Mouse (Mus musculus): ENCODE results near the gene Cotl1.

Cotl1 gene

DNA sequence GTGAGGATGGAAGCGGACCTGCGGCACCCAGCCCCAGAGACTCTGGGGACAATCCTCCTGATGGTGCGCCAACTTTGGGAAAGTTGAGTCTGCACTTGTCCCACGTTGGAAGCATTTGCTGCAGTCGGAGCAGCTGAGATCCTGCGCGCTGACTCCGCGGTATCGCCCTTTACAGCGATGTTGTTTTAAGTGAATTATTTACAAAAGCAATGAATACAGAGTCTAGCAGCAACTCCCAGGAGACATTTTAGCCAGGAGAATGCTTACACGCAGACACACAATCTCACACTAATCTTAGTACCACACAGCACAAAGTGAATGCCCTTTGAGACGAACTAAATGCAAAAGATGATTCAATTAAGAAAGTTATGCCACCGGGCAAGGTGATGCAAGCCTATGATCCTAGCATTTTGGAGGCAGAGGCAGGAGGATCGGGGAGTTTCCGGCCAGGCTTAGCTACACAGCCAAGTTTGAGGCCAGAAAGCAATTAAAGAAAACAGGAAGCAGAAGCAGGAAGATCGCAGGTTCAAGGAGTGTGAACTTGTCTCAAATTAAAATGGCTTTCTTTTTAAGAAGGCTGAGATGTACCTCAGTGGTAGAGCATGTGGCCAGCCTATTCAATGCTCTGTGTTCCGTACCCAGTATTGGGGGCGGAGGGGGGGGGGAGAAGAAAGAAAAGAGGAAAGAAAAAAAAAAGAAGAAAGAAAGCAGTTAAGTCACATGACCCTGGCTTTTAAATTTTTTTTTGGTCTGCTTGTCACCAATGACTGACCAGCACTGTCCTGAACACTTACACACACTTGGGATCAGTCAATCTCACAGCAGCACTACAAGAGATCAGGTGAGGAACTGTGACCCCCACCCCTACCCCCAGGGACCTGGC, 2.0 kb downstream of the Cotl1 start:
- DNase-seq (ENCODE audit: low read depth, low spot score) = no peak

DNA sequence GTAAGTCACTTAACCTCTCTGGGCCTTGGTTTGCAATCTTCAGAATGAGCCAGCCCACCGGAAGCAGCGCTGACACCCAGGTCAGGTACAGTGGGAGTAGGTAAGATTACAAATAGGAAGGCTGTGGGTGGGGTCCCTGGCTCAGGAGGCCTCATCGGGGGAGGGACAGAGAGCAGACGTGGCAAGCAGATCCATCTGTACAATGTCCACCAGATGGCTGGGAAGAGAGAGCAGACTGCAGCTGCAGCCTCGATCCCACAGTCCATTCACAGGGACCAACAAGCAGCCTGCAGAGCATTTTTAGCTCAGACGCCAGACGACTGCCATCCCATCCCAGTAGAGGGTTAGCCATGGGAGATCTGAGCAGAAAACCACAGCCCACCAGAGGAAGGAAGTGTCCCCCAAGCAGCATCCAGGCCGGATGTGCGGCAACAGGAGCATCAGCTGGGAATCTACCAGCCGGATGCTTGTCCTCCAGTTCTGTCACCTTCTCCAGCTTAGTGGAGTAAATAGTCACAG, 2.7 kb downstream of the Cotl1 start:
- no peak for DNase-seq (ENCODE audit: low read depth, low spot score)

DNA sequence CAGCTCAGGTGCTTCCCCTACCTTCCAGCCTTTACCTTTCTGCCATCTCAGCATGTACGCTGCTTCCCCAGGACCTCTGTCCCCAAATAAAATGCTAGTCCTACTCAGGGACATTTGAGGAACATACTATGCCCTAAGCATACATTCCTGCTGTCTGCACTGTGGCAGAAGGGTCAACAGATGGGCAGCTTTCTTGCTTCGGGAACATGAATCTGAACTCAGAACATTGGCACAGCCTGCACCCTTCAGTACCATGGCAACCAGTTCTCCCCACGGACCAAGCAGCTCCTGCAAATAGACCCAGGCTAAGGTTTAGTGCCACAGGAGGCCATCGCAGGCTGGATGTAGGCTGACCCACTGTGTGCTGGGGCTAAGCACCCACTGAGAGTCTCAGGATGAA, 3.5 kb downstream of the Cotl1 start:
- no peak for DNase-seq (ENCODE audit: low read depth, low spot score)

DNA sequence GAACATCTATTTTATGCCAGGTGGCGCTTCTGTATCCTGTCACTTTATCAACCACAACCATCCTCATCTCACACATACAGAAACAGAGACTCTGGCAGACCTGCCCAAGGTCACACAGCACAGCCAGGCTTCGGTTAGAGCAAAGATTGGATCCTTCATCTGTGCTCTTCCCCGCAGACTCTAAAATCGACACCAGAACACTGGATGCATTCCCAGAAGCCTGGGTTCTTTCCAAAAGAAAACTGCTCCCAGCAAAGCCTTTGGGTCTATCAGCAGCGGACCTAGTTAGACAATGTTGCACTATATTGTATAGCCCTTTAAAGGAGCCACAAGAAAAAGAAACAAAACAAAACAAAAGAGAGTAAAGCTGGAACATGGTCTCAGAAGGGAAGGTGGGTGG, 5.1 kb downstream of the Cotl1 start:
- DNase-seq (ENCODE audit: low read depth, low spot score) = no peak

DNA sequence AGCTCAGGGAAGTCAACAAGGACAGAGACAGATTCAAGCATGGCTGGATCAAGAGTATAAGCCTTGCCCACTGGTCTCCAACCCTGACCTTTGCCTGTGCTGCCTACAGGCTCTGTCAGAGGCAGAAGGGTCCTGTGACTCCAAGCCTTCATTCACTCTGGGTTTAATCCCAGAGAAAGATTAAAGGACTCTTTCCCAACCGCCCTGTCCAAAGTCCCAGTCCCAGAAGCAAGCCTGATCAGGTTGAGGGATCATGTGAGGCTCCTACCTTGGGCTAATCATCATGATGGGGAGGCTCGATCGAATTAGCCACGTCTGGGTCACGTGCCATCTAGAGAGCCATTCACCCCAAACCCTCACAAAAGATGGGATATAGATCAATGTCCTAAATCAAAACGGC, 5.7 kb downstream of the Cotl1 start:
- no peak for DNase-seq (ENCODE audit: low read depth, low spot score)

DNA sequence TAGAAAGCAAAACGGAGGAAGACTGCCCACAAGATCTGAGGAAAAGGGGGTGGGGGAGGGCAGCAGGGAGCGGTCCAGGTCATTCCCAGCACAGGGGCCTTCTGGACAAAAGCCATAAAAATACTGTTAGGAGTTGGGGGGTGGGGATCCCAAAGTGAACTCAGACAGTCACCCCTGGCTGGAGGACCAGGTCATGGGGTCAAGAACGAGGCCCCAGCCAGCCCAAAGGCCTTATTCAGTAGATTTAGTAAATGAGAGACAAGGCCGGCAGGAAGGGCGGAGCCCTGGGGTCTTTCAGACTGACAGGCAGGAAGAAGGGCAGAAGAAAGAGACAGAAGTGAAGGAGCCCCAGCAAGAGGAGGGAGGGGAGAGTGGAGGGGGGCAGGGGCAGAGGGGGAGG, 7.4 kb downstream of the Cotl1 start:
- DNase-seq (ENCODE audit: low read depth, low spot score) = no peak

DNA sequence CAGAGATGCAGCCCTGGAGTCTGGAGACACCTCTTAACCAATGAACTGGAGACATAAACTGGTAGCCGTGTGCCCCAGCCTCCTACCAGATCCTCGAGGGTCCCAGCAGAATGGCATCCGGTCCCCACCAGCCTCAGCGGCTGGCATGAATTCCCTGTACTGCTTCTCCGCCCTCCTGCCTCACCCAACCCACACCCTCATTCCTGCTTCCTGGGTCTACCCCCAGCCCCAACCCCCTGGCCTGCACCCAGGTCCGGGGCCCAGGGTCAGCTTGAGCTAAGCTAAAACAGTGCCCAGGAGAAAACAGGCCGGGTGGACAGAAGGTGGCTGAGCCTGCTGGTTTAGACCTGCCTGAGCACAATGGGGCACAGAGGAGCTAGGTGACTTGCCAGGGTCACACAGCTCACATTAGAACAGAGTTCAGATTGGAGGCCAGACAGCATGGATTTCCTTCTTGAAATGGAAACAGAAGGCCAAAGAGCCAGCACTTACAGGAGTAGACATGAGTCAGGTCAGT, 8.2 kb downstream of the Cotl1 start:
- no peak for DNase-seq (ENCODE audit: low read depth, low spot score)

DNA sequence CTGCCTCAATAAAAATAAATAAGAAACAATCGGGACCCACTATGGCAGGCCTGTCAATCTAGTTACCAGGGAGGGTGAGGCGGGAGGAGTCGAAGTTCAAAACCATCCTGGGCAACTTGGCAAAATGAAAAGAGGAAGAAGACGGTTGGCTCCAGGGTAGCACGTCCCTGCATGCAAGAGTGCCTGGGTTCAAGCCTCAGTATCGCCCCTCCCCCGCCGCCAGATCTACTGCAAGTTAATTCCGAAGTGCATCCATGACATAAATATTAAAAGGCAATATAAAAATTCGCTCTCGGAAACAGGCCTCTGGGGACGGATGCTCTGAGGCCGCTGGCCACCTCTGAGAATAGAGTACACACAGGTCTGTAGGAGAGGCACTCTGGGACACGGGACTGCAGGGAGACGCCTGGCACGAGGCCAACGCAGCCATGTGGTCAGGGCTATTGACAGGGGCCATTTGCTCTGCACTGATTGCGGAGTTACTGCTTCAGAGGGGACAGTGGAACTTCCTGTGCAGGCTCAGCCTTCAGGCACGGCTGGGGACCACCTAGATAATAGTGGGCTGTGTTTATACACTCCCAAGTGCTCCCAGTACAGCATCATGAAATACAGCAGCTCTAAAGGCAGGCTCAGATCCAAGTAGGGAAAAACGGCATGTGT, 8.9 kb downstream of the Cotl1 start:
- DNase-seq (ENCODE audit: low read depth, low spot score) = no peak

DNA sequence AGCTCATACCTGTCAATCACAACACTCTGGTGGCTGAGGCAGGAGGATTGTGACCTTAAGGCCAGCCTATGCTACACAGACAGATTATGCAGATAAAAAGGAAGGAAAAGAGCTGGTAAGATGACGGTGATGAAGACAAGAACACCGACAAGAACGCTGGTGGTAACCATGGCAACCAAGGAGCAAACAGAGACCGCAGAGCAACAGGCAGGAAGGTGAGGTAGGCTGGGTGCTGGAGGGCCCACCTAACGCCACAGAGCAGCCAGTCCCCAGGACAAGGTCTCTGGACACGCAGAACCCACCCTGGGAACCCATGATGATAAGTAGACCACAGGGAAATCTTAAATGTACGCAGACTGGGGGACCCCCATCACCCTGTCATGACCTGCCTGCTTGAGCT, 9.8 kb downstream of the Cotl1 start:
- DNase-seq (ENCODE audit: low read depth, low spot score) = no peak

DNA sequence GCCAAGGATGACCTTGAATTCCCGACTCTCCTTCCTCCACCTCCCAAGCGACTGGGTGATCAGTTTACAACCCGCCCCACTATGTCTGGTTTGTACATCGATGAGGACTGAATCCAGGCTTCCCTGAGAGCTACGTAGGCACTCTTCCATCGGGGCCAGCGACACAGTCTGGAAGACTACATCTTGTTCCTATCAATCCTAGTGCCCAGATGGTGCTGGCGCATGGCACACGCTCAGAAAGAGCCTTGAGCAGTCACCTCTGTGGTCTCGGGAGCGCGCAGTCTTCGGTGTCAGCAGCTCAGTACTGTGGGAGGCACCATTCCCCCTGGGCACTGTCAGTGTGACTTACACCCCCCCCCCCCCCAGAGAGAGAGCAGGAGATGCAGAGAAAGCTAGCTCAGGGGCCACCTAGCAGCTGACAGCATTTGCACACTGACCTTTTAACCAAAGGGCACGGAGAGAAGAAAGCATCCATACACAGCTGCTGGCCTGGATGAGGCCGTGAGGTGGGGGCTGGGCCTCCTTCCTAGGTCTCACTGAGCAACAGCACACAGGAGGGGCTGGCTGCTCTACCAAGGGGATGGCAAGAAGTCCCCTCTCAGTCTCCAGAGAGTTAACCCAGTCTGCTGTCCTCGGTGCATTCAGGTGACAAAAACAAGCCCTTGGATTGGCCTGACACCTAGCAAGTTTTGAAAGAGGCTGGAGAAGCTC, 10.3 kb downstream of the Cotl1 start:
- DNase-seq (ENCODE audit: low read depth, low spot score) = no peak

DNA sequence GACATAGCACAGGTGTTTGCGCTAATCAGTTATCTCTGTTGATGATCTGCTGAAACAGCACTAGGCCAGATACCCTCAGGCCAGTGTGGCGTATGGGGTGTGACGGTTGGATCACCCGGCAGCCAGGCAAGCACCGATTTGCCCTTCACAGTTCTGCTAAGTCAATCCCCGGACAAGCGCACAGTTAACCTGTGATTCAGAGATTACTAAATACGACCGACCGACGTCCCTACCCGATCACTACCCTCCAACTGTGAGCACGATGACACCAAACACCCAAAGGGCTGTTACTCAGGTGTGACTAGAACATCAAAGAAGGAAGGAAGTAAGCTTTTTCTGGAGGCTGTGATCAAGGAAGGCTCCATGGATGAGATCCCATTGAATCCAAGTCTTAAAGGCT, 10.9 kb downstream of the Cotl1 start:
- DNase-seq (ENCODE audit: low read depth, low spot score) = no peak

DNA sequence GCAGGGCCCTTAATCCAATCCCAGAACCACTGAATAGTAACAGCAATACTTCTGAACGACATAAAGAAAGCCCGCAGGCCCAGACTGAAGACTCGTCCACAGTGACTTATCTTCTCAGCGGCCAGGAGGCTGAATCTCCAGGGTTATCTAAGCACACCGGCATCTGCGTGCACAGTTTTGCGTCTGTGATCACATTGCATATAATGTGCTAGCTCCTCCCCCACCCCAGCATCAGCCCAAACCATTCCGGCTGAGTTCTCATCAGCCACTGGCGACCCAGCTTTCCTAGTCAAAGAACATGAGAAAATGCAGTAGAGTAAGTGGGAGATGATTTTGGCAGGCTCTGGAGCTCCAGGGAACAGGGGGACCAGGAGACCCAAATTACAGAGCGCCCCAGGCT, 11.3 kb downstream of the Cotl1 start:
- no peak for DNase-seq (ENCODE audit: low read depth, low spot score)

DNA sequence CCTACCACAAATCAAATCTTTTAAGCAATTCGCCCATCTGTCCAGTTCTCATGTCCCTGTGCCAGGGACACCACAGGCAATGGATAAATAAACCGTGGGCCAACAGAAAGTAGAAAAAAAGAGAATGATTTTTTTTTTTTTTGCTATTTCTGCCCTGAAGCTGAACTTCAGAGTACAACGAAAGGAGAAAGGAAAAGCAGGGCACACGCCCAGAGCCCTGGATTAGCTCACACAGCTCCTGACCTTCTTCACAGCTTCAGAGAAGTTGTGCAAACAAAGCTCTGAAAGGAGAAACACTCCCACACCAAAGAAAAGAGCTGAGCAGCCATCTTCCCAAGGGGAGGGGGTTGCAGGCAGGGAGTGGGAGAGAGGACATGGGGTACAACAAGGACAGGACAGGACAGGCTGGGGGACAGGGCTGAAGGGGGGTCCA, 12.6 kb downstream of the Cotl1 start:
- no peak for DNase-seq (ENCODE audit: low read depth, low spot score)

DNA sequence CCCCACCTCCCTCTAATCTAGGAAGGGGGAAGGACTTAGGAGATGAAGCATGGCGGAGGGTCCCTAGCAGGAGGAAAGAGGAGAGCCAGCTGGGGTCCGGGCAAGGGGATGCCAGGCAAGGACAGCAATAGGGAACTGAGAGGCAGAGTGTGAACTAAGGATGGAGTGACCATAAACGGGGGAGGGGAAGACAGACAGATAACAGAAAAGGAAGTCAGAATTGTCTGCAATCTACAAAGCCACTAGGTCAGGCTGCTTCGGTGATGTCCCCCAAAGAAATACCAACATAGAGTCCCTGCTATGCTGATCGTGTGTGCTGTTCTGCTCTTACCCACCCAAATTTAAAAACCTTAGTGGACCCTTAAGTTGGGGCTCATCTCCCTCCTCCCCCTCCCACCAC, 13.4 kb downstream of the Cotl1 start:
- no peak for DNase-seq (ENCODE audit: low read depth, low spot score)

DNA sequence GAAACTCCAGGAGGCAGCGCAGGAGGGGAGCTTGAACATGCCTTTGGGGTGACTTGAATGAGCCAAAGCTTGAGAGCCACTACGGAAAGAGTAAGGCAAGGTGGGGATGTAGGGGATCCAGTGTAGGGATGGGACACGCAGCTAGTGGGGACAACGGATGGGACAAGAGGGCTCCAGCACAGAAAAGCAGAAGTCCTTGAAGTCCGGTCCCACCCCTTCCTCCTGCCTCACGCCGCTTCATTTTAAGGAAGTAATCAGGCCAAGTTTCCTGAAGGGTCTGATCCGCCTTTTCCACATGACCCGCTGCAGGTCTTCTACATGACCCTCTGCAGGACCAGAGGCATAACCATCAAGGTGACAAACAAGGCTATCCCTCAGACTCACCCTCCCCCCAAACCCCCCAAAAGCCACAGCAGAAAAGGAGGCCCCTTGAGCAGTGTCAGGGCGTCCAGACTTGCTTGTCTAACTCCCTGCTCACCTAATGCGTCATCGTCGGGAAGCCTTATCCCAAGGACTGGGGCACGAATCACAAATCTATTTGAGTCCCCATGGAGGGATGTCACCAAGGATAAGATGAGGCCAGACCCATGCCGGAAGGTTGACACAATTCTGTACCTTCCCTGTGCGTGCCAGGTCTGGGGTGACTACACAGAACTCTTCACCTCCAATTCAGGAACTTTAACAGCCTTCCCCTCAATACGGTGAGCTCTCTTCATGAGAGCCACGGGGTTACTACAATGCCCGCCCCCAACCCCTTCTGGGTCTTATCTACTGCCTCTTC, 14.2 kb downstream of the Cotl1 start:
- DNase-seq (ENCODE audit: low read depth, low spot score) = no peak

DNA sequence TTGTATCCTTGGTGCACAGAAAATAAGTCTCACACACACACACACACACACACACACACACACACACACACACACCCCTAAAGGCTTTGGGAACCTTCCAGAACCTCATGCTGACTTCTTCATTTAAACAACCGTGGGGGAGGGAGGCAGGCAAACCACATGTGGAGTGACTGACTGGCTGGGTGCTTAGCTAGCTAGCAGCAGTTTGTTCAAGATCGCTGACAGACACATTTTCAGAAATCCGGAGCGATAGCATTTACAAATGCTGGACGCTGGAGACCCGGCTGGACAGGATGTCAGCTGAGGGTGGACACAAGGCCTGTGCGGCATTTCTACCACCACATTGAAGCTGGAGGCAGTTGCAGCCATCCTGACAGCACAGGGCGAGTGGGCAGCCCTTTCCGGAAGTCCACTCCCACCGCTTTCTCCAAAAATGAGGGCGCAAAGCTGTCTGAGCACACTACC, 15.5 kb downstream of the Cotl1 start:
- peak; percentile 52 for DNase-seq (ENCODE audit: low read depth, low spot score)

DNA sequence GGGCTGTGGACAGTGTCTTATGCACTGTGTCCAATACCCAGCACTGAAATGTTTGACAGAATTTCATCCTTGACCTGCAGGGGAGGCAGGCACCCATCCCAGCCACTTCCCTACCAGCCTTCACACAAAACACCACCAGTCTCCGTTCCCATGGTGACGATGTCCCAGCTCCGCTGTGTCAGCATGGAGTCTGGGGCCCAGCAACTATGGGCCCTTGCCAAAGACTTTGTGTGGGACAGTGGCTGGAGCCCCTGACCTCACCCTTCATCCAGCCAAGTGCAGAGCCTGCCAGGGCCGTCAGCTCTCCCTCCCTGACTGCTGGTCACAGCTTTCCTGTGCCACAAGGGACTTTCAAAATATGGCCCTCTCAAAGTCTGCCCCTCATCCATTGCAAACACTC, 16.2 kb downstream of the Cotl1 start:
- DNase-seq (ENCODE audit: low read depth, low spot score) = peak; percentile 55

DNA sequence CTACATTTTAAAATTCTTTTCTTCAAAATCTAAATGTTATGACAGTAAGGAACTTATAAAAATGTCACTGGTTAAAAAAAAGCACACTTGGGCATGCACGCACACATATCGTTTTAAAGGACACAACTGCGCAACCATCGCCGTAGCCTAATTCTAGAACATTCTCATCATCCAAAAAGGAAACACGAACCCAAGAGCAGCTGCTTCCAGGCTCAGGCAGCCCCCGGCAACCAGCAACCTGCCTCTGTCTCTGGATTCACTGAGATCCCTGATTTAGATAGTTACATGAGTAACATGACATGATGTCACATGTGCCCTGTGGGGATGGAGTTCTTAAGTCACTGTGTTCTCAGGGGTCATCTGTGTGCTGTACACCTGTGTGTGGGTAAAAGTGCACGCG, 17.1 kb downstream of the Cotl1 start:
- no peak for DNase-seq (ENCODE audit: low read depth, low spot score)

DNA sequence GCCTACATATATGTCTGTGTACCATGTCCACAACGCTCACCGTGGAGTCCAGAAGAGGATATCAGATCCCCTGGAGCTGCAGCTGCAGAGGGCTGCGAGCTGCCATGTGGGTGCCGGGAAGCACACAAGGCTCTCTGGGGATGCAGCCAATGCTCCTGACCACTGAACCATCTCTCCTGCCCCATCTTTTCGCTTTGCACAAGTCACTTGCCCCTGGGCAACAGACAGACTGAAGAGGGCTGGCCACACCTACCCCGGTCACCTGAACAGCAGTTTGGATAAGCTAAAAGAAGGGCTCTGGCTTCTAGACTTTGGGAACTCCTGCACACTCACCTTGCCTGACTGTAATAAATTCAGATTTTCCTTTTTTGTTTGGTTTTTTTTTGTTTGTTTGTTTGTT, 18.7 kb downstream of the Cotl1 start:
- no peak for DNase-seq (ENCODE audit: low read depth, low spot score)

DNA sequence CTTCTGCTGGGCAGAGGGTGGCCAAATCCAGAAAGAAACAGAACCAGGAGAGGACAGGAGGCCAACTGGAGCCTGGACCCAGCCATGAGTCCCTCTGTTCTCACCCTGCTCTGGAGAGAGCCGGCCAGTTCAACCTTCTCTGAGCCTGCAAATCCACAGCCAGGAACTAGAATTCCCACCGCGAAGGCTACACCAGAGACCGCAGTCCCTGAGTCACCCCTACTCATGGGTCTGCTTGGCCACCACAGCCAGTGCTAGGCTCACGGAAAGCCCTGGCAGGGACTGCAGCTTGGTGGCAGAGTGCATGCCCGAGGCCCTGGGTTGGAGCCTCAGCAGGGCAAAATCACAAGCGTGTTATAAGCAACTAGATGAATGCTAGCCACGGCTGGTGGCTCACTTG, 20.4 kb downstream of the Cotl1 start:
- no peak for DNase-seq (ENCODE audit: low read depth, low spot score)

DNA sequence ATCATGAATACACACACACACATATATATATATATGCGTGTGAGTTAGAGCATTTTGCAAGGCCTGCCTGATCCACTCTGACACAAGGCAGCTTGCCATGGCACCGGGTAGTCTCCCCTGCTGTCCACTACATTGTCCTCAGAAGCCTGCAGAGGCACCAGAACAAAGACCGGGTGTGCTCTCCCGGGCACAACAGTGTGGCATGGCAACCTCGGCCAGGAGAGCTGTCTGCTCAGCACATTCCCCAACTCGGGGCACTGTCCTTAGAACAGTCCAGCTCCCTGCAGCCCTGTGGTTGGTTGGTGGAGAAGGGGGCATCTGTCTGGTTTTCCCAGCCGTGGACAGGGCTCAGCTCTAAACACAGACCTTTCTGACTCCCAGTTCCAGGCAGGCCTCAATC, 21.0 kb downstream of the Cotl1 start:
- no peak for DNase-seq (ENCODE audit: low read depth, low spot score)

Measured in skeletal muscle tissue, adult 2 months (tissue).